Mouse (Mus musculus): Measurements from ENCODE around the gene Calml4. TPM values are rescaled to one million over a fixed set of nuclear protein-coding genes. Genes with fewer than 3 reads are reported as not detected.

Calml4 gene
- 0.82 and 3.5 TPM in 2 replicates for polyA plus RNA-seq (2012; rRNA removed; ENCODE audit: low replicate concordance)

DNA sequence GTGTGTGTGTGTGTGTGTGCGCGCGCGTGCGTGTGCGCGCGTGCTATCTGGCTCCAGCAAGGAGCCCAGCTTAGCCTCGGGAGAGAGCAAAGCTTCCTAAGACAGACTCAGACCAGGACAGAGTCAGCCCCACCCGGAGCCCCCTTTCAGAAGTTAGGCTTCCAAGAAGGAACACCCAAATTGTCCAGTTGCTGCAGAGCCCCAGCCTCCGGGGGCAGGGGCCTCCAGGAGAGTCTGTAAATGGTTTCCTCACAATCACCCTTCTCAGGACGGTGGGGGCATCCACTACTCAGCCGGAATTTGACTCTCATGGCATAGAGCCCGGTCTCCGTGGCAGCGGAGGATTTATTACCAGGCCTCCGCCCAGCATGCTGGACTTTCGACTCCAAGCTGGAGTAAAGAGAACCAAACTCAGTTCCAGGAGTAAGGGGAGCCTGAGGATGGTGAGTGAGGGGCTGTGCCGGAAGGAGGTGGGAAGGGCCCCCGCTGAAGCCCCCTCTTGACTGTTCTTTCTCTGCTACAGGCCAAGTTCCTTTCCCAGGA, at the start of gene Calml4:
Calml4 (plus strand) TSS at position 362 of the 543 bp plus-strand sequence.

DNA sequence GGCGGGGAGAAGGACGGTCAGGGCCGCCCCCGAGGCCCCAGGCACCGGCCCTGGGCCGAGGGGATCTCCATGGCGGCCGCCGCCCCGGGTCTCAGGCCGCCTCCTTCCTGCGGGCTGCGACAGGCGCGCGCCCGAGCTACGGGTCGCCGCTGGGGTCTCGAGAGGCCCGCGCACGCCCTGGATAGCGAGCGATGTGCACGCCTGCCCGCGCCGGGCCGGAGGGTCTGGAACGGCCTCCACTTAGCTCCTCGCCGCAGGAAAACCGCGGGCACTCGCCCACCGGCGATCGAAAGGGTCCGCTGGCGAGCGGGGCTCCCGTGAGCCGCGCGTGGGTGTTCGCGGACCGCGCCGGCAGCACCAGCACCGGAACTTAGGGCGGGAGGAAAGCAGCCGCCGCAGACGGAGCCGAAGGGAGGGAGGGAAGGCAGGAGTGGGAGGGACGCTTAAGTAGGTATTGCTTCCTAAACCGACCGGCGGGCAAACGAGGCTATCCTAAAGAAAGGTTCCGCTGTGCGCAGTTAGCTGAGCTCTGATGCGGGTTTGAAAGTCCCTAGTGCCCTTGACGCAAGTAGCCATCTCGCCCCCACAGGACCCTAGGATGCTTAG, 46.3 kb upstream of the Calml4 start, which contains the start of gene Fem1b:
Fem1b (minus strand) TSS at position 419 of the 606 bp plus-strand sequence.

DNA sequence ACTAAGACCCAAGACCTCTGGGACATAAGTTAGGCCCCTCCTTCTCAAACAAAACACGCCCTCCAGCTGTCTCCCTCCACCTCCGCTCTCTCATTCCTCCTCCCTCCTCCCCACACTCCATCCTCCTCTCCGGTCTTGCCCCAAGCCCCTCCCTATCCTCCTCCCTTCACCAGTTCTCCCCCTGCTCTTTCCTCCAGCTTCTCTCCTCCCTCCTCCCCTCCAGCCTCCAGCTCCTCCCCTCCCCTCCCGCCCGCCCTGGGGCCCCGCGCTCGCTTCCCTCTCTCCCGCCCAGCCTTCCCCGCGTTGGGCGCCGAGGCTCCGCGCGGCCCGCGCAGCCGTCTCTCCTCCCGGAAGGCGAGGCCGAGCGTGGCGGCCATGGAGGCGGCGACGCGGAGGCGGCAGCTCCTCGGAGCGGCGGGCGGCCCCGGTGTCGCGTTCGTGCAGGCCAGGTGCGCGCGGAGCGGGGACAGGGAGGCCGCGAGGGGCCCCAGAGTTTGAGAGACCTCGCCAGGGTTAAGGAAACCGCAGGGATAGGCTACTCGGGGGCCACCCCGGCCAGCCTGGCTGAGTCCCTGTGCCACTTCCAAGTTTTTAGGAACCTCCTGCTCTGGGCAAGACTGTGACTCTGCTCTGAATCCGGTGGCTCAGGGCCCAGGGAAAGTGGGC, 19.2 kb upstream of the Calml4 start, which contains the start of gene Cln6:
Cln6 (plus strand) TSS at position 280 of the 666 bp plus-strand sequence.

Other genes starting within 250 kb of the Calml4 start
- 7.2 and 10.1 TPM in 2 replicates for gene Itga11, start 180.3 kb upstream of the Calml4 start, polyA plus RNA-seq (2012; rRNA removed; ENCODE audit: low replicate concordance)
- 11.1 and 12.2 TPM in 2 replicates for gene Fem1b, start 46.1 kb upstream of the Calml4 start, polyA plus RNA-seq (2012; rRNA removed; ENCODE audit: low replicate concordance)
- gene Cln6, start 19.3 kb upstream of the Calml4 start, polyA plus RNA-seq (2012; rRNA removed; ENCODE audit: low replicate concordance) = 58.1 and 76.2 TPM in 2 replicates
- gene Pias1, start 129.8 kb downstream of the Calml4 start, polyA plus RNA-seq (2012; rRNA removed; ENCODE audit: low replicate concordance) = 16.9 and 49.7 TPM in 2 replicates